Mouse (Mus musculus) heart, embryonic 11.5 days (tissue): ENCODE measurements around the gene Tctn1. TPM values are rescaled to one million over a fixed set of nuclear protein-coding genes. Genes with fewer than 3 reads are reported as not detected.

ENCODE experiments used
- ATAC-seq: fragments of 200-750 bp; cut with Nextera tagmentation; replicated peaks from 2 replicates; pipeline ENCODE4 v1.8.0; 2017; ENCODE audit warnings: moderate library complexity; ENCODE audit not compliant: insufficient number of reproducible peaks, low FRiP score, low TSS enrichment
- H3K27ac ChIP-seq: fragments of 300-500 bp; sonication (generic); 2 replicates; pipeline ENCODE4 v1.5.1; 2014; ENCODE audit warnings: mild to moderate bottlenecking, low read depth, low read length
- H3K27me3 ChIP-seq: fragments of 300-500 bp; sonication (generic); 2 replicates; pipeline ENCODE4 v1.6.1; 2014; ENCODE audit warnings: mild to moderate bottlenecking, low read length, mixed read lengths; ENCODE audit not compliant: control insufficient read depth, insufficient read depth
- H3K36me3 ChIP-seq: fragments of 300-500 bp; sonication (generic); 2 replicates; pipeline ENCODE4 v1.6.1; 2014; ENCODE audit warnings: mild to moderate bottlenecking, low read length, moderate library complexity, mixed read lengths; ENCODE audit not compliant: control insufficient read depth, insufficient read depth
- H3K4me1 ChIP-seq: fragments of 300-500 bp; sonication (generic); 2 replicates; pipeline ENCODE4 v1.6.1; 2014; ENCODE audit warnings: low read length; ENCODE audit not compliant: control insufficient read depth, insufficient read depth
- H3K4me2 ChIP-seq: fragments of 300-500 bp; sonication (generic); 2 replicates; pipeline ENCODE4 v1.6.1; 2014; ENCODE audit warnings: mild to moderate bottlenecking, moderate library complexity
- H3K4me3 ChIP-seq: fragments of 300-500 bp; sonication (generic); 2 replicates; pipeline ENCODE4 v1.5.1; 2014; ENCODE audit warnings: low read depth, low read length
- H3K9ac ChIP-seq: fragments of 300-500 bp; sonication (generic); 2 replicates; pipeline ENCODE4 v1.6.1; 2014; ENCODE audit warnings: mild to moderate bottlenecking, low read depth, low read length, moderate library complexity
- H3K9me3 ChIP-seq: fragments of 300-500 bp; sonication (generic); replicated peaks from 2 replicates; pipeline ENCODE4 v1.6.1; 2016; ENCODE audit warnings: low read length; ENCODE audit not compliant: control insufficient read depth
- WGBS: fragments of 180-500 bp; shearing (Covaris S2); extraction: QIAGEN DNeasy Blood & Tissue Kit; methylation state at CpG from one replicate; pipeline ENCODE4 v1.1.7; 2014; ENCODE audit not compliant: insufficient replicate concordance; 5-methylcytosine and 5-hydroxymethylcytosine counted together
- polyA plus RNA-seq: library from polyadenylated mRNA; unstranded; fragments of >200 nt; fragmentation: Nextera tagmentation; extraction: Ambion mirVana; gene quantifications from 2 replicates; pipeline ENCODE4 v1.2.1, GENCODE M21; 2014

Gene Tctn1
- polyA plus RNA-seq: 1.7 and 2.2 TPM in 2 replicates

DNA sequence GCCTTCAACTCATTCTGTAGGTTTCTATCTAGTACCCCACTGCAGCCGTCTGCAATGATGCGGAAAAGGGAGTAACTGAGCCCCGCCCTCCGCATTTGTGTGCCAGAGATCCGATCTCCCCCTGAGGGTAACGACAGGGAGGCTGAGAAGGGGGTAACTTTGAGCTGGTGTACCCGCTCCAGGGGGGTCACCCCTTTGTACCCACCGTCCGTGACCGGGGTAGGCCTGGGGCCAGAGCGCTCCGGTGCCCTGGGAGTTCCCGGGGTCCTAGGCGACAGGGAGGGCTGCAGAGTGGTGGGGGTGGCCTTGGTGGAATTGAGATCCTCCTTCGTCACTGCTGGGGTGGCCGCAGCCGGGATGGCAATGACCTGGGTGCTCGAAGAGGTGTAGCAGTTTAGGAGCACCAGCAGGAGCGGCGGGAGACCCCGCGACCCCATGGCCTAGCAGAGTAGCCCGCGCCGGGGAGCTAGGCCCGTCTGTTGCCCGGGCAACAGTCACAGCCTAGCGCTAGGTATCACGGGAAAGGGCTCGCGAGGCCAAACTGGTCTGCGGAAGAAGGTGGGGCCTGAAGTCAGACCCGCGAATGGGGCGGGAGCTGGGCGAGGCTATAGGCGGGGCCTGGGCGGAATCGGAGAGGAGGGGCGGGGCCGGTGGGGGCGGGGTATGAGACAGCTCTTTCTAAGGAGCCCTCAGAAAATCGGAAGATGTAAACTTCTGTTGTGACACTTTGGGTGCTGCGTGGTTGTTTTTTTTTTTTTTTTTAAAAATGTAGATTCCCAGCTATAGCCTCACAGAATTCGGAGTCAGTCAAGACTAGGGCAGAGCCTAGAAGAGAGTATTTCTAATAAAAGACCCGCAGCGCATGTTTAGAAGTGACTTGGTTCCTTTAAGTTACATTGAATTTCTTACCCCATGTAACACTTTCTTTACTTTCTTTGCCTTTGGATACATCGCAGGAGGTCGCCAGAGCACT, at the start of gene Tctn1:
Gene Tctn1, minus strand, starts transcription at position 528 of the 973 bp plus-strand sequence.
- Histone ChIP-seq H3K4me3 (peak within 1 kb of the TSS; percentile 72), H3K27ac (no peak within 1 kb of the TSS), H3K9me3 (no peaks in the 10 kb centered on the region), H3K4me1 (peaks cover 5% of the 10 kb centered on the region; the same call in 1 of the 2 replicates), H3K27me3 (no peaks in the 10 kb centered on the region), H3K4me2 (peak within 1 kb of the TSS; percentile 79), H3K9ac (peak within 1 kb of the TSS; percentile 79), H3K36me3 (peaks cover 5% of the 10 kb centered on the region; the same call in 1 of the 2 replicates)
- WGBS: 2% methylated on average over 49 of the region's 49 CpGs
- ATAC-seq: peak; percentile 96

DNA sequence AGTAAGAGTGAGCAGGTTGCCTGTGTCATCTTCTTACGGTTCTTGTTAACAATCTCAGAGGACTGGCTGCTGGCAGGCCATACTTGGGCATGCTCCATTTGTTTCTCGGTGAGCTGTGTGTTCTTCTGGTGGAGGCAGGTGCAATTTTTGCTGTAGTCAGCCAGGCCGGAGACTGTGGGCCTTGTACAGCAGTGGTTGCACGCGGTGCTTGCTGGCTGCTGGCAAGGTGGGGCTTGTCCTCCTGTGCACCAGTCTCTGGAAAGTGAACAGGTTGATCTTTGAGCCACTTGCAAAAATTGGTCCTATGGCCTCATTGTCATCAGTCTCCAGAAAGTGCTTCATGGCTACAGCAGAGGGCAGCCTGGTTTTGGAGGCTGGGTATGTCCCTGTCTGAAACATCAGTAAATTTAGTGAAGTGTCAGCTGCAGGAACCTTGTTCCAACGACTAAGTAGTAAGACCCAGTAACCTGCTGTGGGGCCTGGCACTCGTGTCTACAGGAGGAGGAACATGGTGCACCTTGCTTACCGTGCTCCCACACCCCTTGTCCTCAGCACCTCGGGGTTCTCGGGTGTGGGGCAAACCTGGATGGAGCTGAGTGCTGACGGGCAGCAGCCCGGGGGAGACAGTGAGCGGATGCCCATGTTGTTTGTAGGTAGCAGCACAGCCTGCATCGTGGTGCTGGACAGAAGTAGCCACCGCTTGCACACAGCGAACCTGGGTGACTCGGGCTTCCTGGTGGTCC, 48.9 kb upstream of the Tctn1 start:
- H3K36me3 ChIP-seq: peaks cover 9% of the 10 kb centered on the region; the same call in 1 of the 2 replicates
- no peak overlapping the region; the same call in 1 of the 2 replicates for H3K9ac ChIP-seq
- no peaks in the 10 kb centered on the region for H3K27me3 ChIP-seq
- no peak overlapping the region for H3K4me2 ChIP-seq
- no peak for ATAC-seq
- H3K9me3 ChIP-seq: no peaks in the 10 kb centered on the region
- H3K4me1 ChIP-seq: peaks cover 11% of the 10 kb centered on the region
- 91% methylated on average over 17 of the region's 17 CpGs for WGBS
- no peak overlapping the region for H3K4me3 ChIP-seq
- H3K27ac ChIP-seq: no peak overlapping the region

GRCm38 (mm10) chr5:122312346-122312745, 48.1 kb upstream of the Tctn1 start:
- no peak overlapping the region for H3K9ac ChIP-seq
- no peak for ATAC-seq
- peaks cover 9% of the 10 kb centered on the region; the same call in 1 of the 2 replicates for H3K36me3 ChIP-seq
- no peaks in the 10 kb centered on the region for H3K9me3 ChIP-seq
- H3K27me3 ChIP-seq: no peaks in the 10 kb centered on the region
- peaks cover 11% of the 10 kb centered on the region for H3K4me1 ChIP-seq
- 84% methylated on average over 4 of the region's 4 CpGs for WGBS
- H3K27ac ChIP-seq: no peak overlapping the region
- H3K4me2 ChIP-seq: no peak overlapping the region
- H3K4me3 ChIP-seq: no peak overlapping the region

- H3K9me3 ChIP-seq: no peaks in the 10 kb centered on the region
- ATAC-seq: no peak
- no peaks in the 10 kb centered on the region for H3K27me3 ChIP-seq
- H3K27ac ChIP-seq: no peak overlapping the region
- H3K9ac ChIP-seq: no peak overlapping the region
- peaks cover 9% of the 10 kb centered on the region; the same call in 1 of the 2 replicates for H3K36me3 ChIP-seq
- peaks cover 11% of the 10 kb centered on the region for H3K4me1 ChIP-seq
- no peak overlapping the region for H3K4me3 ChIP-seq
- no peak overlapping the region for H3K4me2 ChIP-seq
- 68% methylated on average over 7 of the region's 7 CpGs for WGBS
These were observed 47.4 kb upstream of the Tctn1 start for GRCm38 (mm10) chr5:122311692-122312091.

- no peaks in the 10 kb centered on the region for H3K27me3 ChIP-seq
- no peaks in the 10 kb centered on the region for H3K9me3 ChIP-seq
- ATAC-seq: no peak
- no peak overlapping the region for H3K9ac ChIP-seq
- 74% methylated on average over 8 of the region's 8 CpGs for WGBS
- H3K4me1 ChIP-seq: peaks cover 11% of the 10 kb centered on the region
- H3K4me2 ChIP-seq: no peak overlapping the region
- peaks cover 9% of the 10 kb centered on the region; the same call in 1 of the 2 replicates for H3K36me3 ChIP-seq
- no peak overlapping the region for H3K27ac ChIP-seq
- no peak overlapping the region for H3K4me3 ChIP-seq
These were observed 46.4 kb upstream of the Tctn1 start for GRCm38 (mm10) chr5:122310699-122311098.

- no peaks in the 10 kb centered on the region for H3K9me3 ChIP-seq
- H3K4me2 ChIP-seq: no peak overlapping the region
- no peak overlapping the region for H3K4me3 ChIP-seq
- peaks cover 19% of the 10 kb centered on the region for H3K4me1 ChIP-seq
- no peak for ATAC-seq
- H3K9ac ChIP-seq: no peak overlapping the region
- 89% methylated on average over 3 of the region's 3 CpGs for WGBS
- H3K36me3 ChIP-seq: peaks cover 4% of the 10 kb centered on the region; the same call in 1 of the 2 replicates
- H3K27ac ChIP-seq: no peak overlapping the region
- H3K27me3 ChIP-seq: no peaks in the 10 kb centered on the region
These were observed 42.3 kb upstream of the Tctn1 start for GRCm38 (mm10) chr5:122306536-122306935.

GRCm38 (mm10) chr5:122305472-122305871, 41.2 kb upstream of the Tctn1 start:
- Histone ChIP-seq H3K4me2 (no peak overlapping the region), H3K4me3 (no peak overlapping the region), H3K9ac (no peak overlapping the region), H3K27ac (no peak overlapping the region), H3K9me3 (no peaks in the 10 kb centered on the region), H3K36me3 (peaks cover 4% of the 10 kb centered on the region; the same call in 1 of the 2 replicates), H3K27me3 (no peaks in the 10 kb centered on the region), H3K4me1 (peaks cover 19% of the 10 kb centered on the region)
- 92% methylated on average over 7 of the region's 7 CpGs for WGBS
- no peak for ATAC-seq

DNA sequence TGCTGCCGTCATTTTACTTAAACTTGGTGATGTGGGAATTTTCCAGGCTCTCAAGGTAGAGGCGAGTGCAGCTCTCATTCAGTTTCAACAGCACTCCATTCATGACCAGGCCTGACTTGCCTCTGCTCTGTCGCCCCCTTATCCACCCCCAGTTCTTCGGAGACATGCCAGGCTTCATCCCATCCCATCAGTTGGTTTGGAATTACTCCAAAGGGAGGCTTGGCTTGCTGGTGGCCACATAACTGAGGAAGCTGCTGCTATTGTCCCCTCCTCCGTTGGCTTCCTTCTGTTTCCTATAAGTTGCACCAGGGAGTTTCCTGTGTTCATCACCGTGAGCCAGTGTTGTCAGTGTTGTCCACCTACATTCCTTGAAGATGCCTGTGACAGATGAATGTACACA, 40.3 kb upstream of the Tctn1 start:
- Histone ChIP-seq H3K9me3 (no peaks in the 10 kb centered on the region), H3K9ac (no peak overlapping the region), H3K27me3 (no peaks in the 10 kb centered on the region), H3K4me2 (no peak overlapping the region), H3K27ac (no peak overlapping the region), H3K4me3 (no peak overlapping the region), H3K4me1 (peaks cover 19% of the 10 kb centered on the region), H3K36me3 (peaks cover 3% of the 10 kb centered on the region; the same call in 1 of the 2 replicates)
- WGBS: 83% methylated on average over 6 of the region's 6 CpGs
- no peak for ATAC-seq
